Mouse (Mus musculus) kidney, adult 9 months (tissue): ENCODE data around the gene Fam229b.

ENCODE experiments used
- DNase-seq: peaks from one replicate; pipeline ENCODE4 v3.0.0; 2022

Gene Fam229b

GRCm38 (mm10) chr10:39133462-39134310 is at the start of gene Fam229b, which contains the start of gene Tube1:
Gene Fam229b (minus strand): TSS chr10:39133914.
Gene Tube1 (plus strand): TSS chr10:39133976.
- DNase-seq, result peak; percentile 95

DNA sequence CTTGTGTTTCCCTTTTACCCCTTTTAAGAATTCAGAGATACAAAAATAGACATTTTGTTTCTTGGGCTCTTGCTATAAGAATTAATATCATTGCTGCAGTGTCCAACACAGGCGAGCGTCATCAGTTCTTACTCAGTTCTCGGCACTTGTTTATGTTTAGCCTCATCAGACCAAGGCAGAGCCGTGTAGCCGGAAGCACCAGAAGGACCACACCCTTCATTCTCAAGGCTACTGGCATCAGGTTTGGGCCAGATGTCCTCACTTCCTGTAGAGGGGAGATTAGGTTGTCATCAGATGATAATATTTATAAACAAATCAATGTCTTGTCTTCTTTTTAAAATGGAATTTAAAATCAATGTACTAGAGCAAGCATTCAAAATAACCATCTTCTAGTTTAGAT is 43.3 kb upstream of the Fam229b start:
- no peak for DNase-seq

DNA sequence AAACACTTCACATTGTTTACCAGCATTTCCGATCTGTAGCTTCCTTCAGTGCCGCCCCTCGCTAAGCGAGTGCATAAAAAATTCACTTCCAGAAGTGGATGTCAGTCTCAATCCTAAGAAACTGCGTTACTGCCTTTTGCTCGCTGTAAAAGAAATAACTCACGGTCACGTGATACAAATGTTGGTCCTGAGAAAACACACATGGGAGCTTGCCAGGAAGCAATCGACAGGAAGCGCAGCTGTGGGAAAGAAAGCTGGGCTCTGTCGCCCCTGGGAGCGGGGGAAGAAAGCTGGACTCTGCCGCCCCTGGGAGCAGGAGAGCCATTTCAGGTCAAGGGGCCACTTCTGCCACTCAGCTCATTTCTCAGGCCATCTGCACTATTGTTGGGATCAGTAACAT is 39.4 kb upstream of the Fam229b start:
- DNase-seq, result peak; percentile 33

- DNase-seq, result peak; percentile 24
These were observed 38.8 kb upstream of the Fam229b start for GRCm38 (mm10) chr10:39172540-39172931.

DNA sequence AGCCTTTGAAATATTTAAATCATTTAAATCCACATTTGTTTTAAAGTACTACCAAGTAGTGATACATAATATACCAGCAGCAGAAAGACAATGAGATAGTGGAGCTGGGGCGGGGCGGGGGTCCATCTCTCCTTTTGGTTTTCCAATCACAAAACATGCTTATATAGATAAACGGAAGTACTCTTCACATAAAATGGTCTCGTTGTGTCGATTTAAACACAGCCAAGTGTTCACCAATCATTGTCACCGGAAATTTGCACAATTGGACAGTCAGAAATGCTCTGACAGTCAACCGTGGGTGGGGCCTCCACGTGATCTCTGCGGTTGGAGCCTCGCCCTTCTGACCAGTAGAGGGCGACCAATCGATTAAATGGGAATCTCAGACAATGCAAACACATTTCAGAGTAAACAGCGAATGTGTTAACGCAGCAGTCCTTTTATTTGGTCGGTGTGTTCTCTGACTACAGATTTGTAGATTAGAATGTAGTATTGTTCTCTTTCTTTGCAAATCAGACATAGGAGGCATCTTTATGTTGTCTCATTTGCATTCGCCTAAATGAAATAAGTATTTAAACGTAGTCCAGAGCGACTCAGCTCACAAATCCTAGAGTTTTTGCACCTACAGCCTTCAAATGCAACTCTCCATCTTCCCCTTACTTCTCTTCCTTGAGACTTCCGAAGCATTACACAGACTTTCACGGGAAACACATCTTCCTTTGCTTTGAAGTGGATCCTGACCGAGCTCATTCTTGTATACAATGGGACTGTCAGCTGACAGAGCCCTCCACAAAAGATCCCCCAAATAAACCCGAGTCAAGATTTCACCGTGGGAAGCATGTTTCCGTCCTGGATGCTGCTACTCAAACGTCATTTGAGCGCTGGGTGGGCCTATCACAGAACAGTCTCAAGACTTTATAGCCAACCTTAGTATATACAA is 38.2 kb upstream of the Fam229b start:
- peak; percentile 92 for DNase-seq

- peak; percentile 92 for DNase-seq
These were observed 37.4 kb upstream of the Fam229b start for GRCm38 (mm10) chr10:39171134-39171533.

DNA sequence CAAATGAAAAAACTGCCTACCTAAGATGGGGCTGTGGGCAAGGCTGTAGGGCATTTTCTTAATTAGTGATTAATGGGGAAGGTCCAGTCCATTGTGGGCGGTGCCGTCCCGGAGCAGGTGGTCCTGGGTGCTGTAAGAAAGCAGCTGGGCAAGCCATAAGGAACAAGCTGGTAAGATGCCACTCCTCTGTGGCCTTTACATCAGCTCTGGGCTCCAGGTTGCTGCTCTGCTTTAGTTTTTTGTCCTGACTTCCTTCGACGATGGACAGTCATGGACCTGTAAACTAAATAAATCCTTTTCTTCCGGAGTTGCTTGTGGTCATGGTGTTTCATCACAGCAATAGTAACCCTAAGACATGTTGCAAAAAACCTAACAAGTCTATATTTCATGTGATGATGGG is 37.0 kb upstream of the Fam229b start:
- peak; percentile 20 for DNase-seq

- DNase-seq, result peak; percentile 76
These were observed 36.5 kb upstream of the Fam229b start for GRCm38 (mm10) chr10:39170181-39170580.

DNA sequence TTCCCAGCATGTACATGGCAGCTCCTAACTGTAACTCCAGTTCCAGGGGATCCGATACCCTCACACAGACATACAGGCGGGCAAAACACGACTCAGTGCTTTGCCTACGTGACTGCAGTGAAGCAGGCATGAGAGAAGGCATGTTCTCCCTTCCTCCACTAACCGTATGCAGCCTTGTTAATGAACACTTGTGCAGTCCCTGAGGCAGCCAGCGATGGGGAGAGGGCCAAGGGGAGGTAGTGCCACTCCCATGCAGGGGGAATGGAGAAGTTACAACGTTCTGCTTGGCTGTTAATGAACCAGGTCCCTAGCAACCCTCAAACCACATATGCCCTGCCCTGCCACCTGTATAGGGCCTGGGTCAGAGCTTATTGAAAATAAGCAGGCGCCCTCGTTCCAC is 35.9 kb upstream of the Fam229b start:
- no peak for DNase-seq

- DNase-seq, result no peak
These were observed 33.9 kb upstream of the Fam229b start for GRCm38 (mm10) chr10:39167611-39168010.

GRCm38 (mm10) chr10:39165632-39166115 is 32.0 kb upstream of the Fam229b start:
- no peak for DNase-seq

DNA sequence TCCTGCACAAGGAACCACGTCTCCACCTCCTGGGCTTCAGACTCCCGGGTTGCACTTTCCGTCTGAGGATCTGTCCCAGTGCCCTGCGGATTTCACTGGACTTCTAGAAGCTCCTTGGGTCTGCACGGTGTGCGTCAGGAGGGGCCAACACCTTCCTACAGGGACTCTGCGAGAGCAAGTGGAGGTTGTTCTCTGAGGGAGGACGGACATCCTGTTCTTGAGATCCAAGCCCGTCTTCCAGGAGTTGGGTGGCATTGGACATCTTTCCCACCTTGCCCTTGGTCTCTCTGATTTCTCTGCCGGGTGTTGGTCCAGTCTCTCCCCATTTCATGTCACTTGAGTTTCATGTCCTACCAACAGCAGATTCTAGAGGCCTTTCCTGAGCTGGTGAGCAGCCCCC is 30.0 kb upstream of the Fam229b start, which contains the start of gene Ccn6:
Ccn6 (minus strand) TSS at position 101 of the 400 bp plus-strand sequence.
- DNase-seq, result no peak

DNA sequence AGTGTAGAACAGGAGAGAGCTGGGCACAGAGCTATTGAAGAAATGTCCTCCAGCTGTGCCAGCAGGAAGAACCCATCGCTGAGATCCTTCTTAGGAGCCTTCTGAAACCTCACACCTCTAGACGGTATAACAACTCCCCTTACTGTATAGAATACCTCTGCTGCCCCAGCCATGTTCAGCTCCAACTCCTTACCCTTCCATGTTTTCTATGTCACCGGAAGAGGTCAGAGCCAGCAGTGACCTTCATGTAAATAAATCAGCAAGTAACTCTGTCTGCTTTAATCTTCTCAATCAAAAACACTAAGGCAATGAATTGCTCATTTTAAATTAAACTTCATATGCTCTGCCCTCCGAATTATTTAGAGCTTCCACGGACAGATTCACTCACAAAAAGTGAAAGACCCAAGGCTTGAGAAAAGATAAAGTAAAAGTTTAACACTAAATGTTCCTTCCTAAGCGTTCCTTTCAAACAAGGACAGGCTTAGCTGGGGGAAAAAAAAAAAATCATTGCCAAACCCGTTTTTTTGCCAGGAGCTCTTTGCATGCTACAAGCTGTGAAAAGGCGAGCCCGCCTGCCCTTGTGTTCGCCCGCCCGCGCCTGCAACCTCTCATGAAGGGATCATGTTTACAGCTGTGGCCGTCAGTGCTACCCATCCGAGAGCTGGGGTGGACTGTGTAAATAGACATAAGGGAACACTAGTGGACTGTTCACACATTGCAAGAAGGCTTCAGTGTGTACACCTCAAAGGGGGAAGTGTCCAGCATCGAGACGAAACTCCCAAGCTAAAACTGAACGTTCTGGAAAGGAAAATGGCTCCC is 29.2 kb upstream of the Fam229b start:
- no peak for DNase-seq

DNA sequence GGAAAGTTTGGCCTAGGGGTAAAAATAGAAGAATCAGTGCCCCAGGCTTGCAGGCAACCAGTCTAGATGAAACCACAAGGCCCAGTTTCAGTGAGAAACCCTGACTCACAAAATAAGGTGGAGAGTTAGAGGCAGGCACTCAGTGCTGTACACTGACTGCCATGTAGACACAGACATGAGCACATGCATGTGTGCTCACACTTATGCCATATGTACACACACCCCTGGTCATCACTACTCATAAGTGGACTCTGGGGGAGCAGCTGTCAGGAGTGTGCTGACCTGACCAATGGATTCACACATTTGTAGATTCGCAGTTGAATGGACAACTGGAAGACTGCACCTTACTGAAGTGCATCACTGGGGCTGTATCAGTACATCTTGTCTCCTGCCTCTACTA is 27.7 kb upstream of the Fam229b start:
- DNase-seq, result no peak

GRCm38 (mm10) chr10:39158306-39158705 is 24.6 kb upstream of the Fam229b start:
- no peak for DNase-seq

DNA sequence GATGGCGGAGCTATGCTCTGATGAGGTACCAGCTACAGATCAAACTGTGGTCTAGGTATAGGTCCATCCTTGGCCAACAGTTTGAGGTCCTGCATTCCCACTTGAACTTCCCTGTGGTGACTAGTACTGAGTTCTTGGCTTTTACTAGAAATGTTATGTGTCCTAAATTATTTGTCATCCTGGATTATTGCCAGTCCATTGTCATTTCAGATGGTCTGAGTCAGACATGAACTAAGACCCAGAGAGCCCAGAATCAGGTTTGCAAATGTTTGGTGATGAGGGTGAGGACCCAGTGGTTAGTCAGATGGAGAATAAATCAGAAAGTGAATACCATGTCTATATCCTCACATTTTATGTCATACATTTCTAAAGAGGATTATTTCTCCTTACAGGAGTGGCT is 23.6 kb upstream of the Fam229b start:
- DNase-seq, result no peak

- DNase-seq, result no peak
These were observed 23.0 kb upstream of the Fam229b start for GRCm38 (mm10) chr10:39156719-39157118.

GRCm38 (mm10) chr10:39142216-39142615 is 8.5 kb upstream of the Fam229b start:
- DNase-seq, result no peak

- DNase-seq, result no peak
These were observed 7.7 kb upstream of the Fam229b start for GRCm38 (mm10) chr10:39141401-39141800.

GRCm38 (mm10) chr10:39140843-39141242 is 7.1 kb upstream of the Fam229b start:
- DNase-seq, result no peak

GRCm38 (mm10) chr10:39138761-39139160 is 5.0 kb upstream of the Fam229b start:
- DNase-seq, result no peak

- DNase-seq, result no peak
These were observed 4.1 kb upstream of the Fam229b start for GRCm38 (mm10) chr10:39137766-39138165.

DNA sequence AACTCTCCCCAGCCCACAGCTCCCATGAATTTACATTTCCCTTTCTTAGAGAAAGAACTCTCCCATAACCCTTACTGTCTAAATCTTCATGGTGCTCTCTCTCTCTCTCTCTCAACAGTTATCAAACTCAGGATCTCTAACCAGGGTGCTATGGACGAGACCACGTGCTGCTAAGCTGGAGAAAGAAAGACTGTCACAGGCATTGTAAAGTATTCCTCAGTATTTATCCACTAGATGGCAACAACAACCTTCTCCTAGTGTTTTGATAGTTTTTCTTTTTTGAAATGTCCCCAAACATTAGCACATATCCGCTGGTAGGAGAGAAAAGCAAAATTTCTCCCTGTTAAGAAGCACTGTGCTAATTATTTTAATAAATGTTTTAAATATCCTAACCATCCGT is 12.3 kb downstream of the Fam229b start:
- DNase-seq, result no peak
